Mouse (Mus musculus) C2C12 (cell line): ENCODE measurements around the gene Mrps23.
"Not testable (repeated sequence)": the region's sequence is repeated elsewhere in the genome, so short reads cannot be mapped to it uniquely, and the experiment has no call there.

Source experiments
- CEBPB ChIP-seq: IDR thresholded peaks from one replicate; pipeline ENCODE4 v1.6.1; 2011; ENCODE audit warnings: low read depth, mild to moderate bottlenecking, control low read depth, moderate library complexity
- CTCF ChIP-seq: IDR thresholded peaks from one replicate; pipeline ENCODE4 v1.5.1; 2011; ENCODE audit not compliant: control insufficient read depth, insufficient read depth, insufficient read length
- MAX ChIP-seq: IDR thresholded peaks from one replicate; pipeline ENCODE4 v1.6.1; 2011; ENCODE audit warnings: mild to moderate bottlenecking, control low read depth
- MYOG ChIP-seq: IDR thresholded peaks from one replicate; pipeline ENCODE4 v1.6.1; 2011; ENCODE audit not compliant: control insufficient read depth, insufficient read length; ENCODE audit errors: extremely low read depth
- USF1 ChIP-seq: IDR thresholded peaks from one replicate; pipeline ENCODE4 v1.6.1; 2011; ENCODE audit warnings: low read depth, mild to moderate bottlenecking, control low read depth, moderate library complexity

DNA sequence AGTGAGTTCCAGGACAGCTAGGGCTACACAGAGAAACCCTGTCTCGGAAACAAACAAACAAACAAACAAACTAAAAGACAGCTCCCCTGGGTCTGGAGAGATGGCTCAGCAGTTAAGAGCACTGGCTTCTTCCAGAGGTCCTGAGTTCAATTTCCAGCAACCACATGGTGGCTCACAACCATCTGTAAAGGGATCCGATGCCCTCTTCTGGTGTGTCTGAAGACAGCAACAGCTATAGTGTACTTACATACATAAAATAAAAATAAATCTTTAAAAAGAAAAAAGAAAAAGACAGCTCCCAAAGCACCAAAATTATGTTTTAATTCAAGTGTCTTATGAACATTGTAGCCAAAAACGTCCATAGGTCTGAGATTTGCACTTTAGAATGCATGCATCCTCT is 8.5 kb upstream of the Mrps23 start:
- not testable (repeated sequence) for TF ChIP-seq CTCF, MAX, USF1, CEBPB, MYOG
